Mouse (Mus musculus) liver, embryonic 12.5 days (tissue): ENCODE data around the gene Iqcj. TPM values are rescaled to one million over a fixed set of nuclear protein-coding genes. Genes with fewer than 3 reads are reported as not detected.

Experiments
- ATAC-seq: fragments of 200-750 bp; cut with Nextera tagmentation; 2 replicates; pipeline ENCODE4 v1.8.0; 2017; ENCODE audit warnings: moderate number of reproducible peaks, mild to moderate bottlenecking, moderate library complexity
- H3K27ac ChIP-seq: fragments of 300-500 bp; sonication (generic); 2 replicates; pipeline ENCODE4 v1.5.1; 2016; ENCODE audit warnings: mild to moderate bottlenecking
- H3K27me3 ChIP-seq: fragments of 300-500 bp; sonication (generic); replicated peaks from 2 replicates; pipeline ENCODE4 v1.6.1; 2016; ENCODE audit warnings: mild to moderate bottlenecking, moderate library complexity
- H3K36me3 ChIP-seq: fragments of 300-500 bp; sonication (generic); 2 replicates; pipeline ENCODE4 v1.6.1; 2016; ENCODE audit warnings: mild to moderate bottlenecking, moderate library complexity
- H3K4me1 ChIP-seq: fragments of 300-500 bp; sonication (generic); 2 replicates; pipeline ENCODE4 v1.6.1; 2016
- H3K4me2 ChIP-seq: fragments of 300-500 bp; sonication (generic); 2 replicates; pipeline ENCODE4 v1.6.1; 2016; ENCODE audit warnings: mild to moderate bottlenecking, moderate library complexity
- H3K4me3 ChIP-seq: fragments of 300-500 bp; sonication (generic); 2 replicates; pipeline ENCODE4 v1.5.1; 2016; ENCODE audit warnings: mild to moderate bottlenecking, moderate library complexity
- H3K9ac ChIP-seq: fragments of 300-500 bp; sonication (generic); 2 replicates; pipeline ENCODE4 v1.6.1; 2016; ENCODE audit warnings: mild to moderate bottlenecking, moderate library complexity
- H3K9me3 ChIP-seq: fragments of 300-500 bp; sonication (generic); replicated peaks from 2 replicates; pipeline ENCODE4 v1.6.1; 2016; ENCODE audit warnings: mild to moderate bottlenecking, moderate library complexity
- WGBS: fragments of 180-500 bp; shearing (Covaris S2); methylation state at CpG from one replicate; pipeline ENCODE4 v1.1.7; 2016; ENCODE audit not compliant: insufficient replicate concordance; 5-methylcytosine and 5-hydroxymethylcytosine counted together
- polyA plus RNA-seq: library from polyadenylated mRNA; unstranded; fragments of >200 nt; fragmentation: Nextera tagmentation; extraction: Ambion mirVana; gene quantifications from 2 replicates; pipeline ENCODE4 v1.2.1, GENCODE M21; 2016

The Iqcj gene
- polyA plus RNA-seq, 1 experiment from 2014 or later: not detected

GRCm38 (mm10) chr3:67918634-67919259 is 26.7 kb downstream of the Iqcj start:
- Histone ChIP-seq H3K9ac (no peak overlapping the region), H3K27me3 (no peaks in the 10 kb centered on the region), H3K4me1 (no peaks in the 10 kb centered on the region), H3K4me2 (no peak overlapping the region), H3K4me3 (no peak overlapping the region), H3K27ac (no peak overlapping the region), H3K9me3 (no peaks in the 10 kb centered on the region), H3K36me3 (no peaks in the 10 kb centered on the region)
- 54% methylated on average over 8 of the region's 8 CpGs for WGBS
- ATAC-seq: no peak

- H3K27ac ChIP-seq: no peak overlapping the region
- no peak overlapping the region for H3K4me3 ChIP-seq
- H3K4me1 ChIP-seq: no peaks in the 10 kb centered on the region
- H3K4me2 ChIP-seq: no peak overlapping the region
- no peaks in the 10 kb centered on the region for H3K27me3 ChIP-seq
- H3K9ac ChIP-seq: no peak overlapping the region
- no peaks in the 10 kb centered on the region for H3K36me3 ChIP-seq
- WGBS: 57% methylated on average over 4 of the region's 4 CpGs
- no peaks in the 10 kb centered on the region for H3K9me3 ChIP-seq
- no peak for ATAC-seq
Observed at GRCm38 (mm10) chr3:67923095-67923494, 31.1 kb downstream of the Iqcj start.

GRCm38 (mm10) chr3:67925453-67925852 is 33.4 kb downstream of the Iqcj start:
- H3K4me1 ChIP-seq: no peaks in the 10 kb centered on the region
- H3K4me2 ChIP-seq: no peak overlapping the region
- H3K27ac ChIP-seq: no peak overlapping the region
- no peak overlapping the region for H3K4me3 ChIP-seq
- H3K36me3 ChIP-seq: no peaks in the 10 kb centered on the region
- H3K9me3 ChIP-seq: no peaks in the 10 kb centered on the region
- no peak overlapping the region for H3K9ac ChIP-seq
- 15% methylated on average over 2 of the region's 2 CpGs for WGBS
- no peaks in the 10 kb centered on the region for H3K27me3 ChIP-seq
- no peak for ATAC-seq

GRCm38 (mm10) chr3:67930424-67931133 is 38.6 kb downstream of the Iqcj start:
- no peak overlapping the region for H3K4me2 ChIP-seq
- 65% methylated on average over 10 of the region's 10 CpGs for WGBS
- no peaks in the 10 kb centered on the region for H3K4me1 ChIP-seq
- no peaks in the 10 kb centered on the region for H3K36me3 ChIP-seq
- ATAC-seq: no peak
- no peak overlapping the region for H3K9ac ChIP-seq
- H3K27me3 ChIP-seq: no peaks in the 10 kb centered on the region
- no peak overlapping the region for H3K27ac ChIP-seq
- no peaks in the 10 kb centered on the region for H3K9me3 ChIP-seq
- H3K4me3 ChIP-seq: no peak overlapping the region

GRCm38 (mm10) chr3:67931181-67931580 is 39.2 kb downstream of the Iqcj start:
- H3K9me3 ChIP-seq: no peaks in the 10 kb centered on the region
- H3K4me2 ChIP-seq: no peak overlapping the region
- ATAC-seq: no peak
- whole genome bisulfite sequencing: 73% methylated on average over 8 of the region's 8 CpGs
- no peak overlapping the region for H3K27ac ChIP-seq
- H3K27me3 ChIP-seq: no peaks in the 10 kb centered on the region
- no peak overlapping the region for H3K4me3 ChIP-seq
- H3K4me1 ChIP-seq: no peaks in the 10 kb centered on the region
- no peak overlapping the region for H3K9ac ChIP-seq
- no peaks in the 10 kb centered on the region for H3K36me3 ChIP-seq

- no peak for ATAC-seq
- WGBS: 42% methylated on average over 3 of the region's 3 CpGs
Observed at GRCm38 (mm10) chr3:67931914-67932313, 39.9 kb downstream of the Iqcj start.

GRCm38 (mm10) chr3:67935829-67936228 is 43.8 kb downstream of the Iqcj start:
- Histone ChIP-seq H3K9me3 (no peaks in the 10 kb centered on the region), H3K27ac (no peak overlapping the region), H3K4me2 (no peak overlapping the region), H3K9ac (no peak overlapping the region), H3K4me1 (no peaks in the 10 kb centered on the region), H3K36me3 (no peaks in the 10 kb centered on the region), H3K27me3 (no peaks in the 10 kb centered on the region), H3K4me3 (no peak overlapping the region)
- no peak for ATAC-seq
- 47% methylated on average over 3 of the region's 3 CpGs for WGBS

More at GRCm38 (mm10) chr3:67931914-67932313, 39.9 kb downstream of the Iqcj start:
- H3K4me1 ChIP-seq: no peaks in the 10 kb centered on the region
- H3K9ac ChIP-seq: no peak overlapping the region
- H3K27me3 ChIP-seq: no peaks in the 10 kb centered on the region
- no peak overlapping the region for H3K4me3 ChIP-seq
- no peak overlapping the region for H3K27ac ChIP-seq
- no peak overlapping the region for H3K4me2 ChIP-seq
- no peaks in the 10 kb centered on the region for H3K36me3 ChIP-seq
- no peaks in the 10 kb centered on the region for H3K9me3 ChIP-seq

- no peaks in the 10 kb centered on the region for H3K9me3 ChIP-seq
- no peak overlapping the region for H3K27ac ChIP-seq
Observed at GRCm38 (mm10) chr3:67947000-67947399, 55.0 kb downstream of the Iqcj start.

GRCm38 (mm10) chr3:67952517-67952940 is 60.5 kb downstream of the Iqcj start:
- H3K27ac ChIP-seq: no peak overlapping the region
- ATAC-seq: no peak
- WGBS: 54% methylated on average over 5 of the region's 5 CpGs
- no peaks in the 10 kb centered on the region for H3K36me3 ChIP-seq
- H3K4me2 ChIP-seq: no peak overlapping the region
- H3K4me1 ChIP-seq: no peaks in the 10 kb centered on the region
- H3K4me3 ChIP-seq: no peak overlapping the region
- H3K9me3 ChIP-seq: no peaks in the 10 kb centered on the region
- no peaks in the 10 kb centered on the region for H3K27me3 ChIP-seq
- H3K9ac ChIP-seq: no peak overlapping the region

More at GRCm38 (mm10) chr3:67947000-67947399, 55.0 kb downstream of the Iqcj start:
- WGBS: 67% methylated on average over 2 of the region's 2 CpGs
- no peak for ATAC-seq
- Histone ChIP-seq H3K4me3 (no peak overlapping the region), H3K36me3 (no peaks in the 10 kb centered on the region), H3K4me2 (no peak overlapping the region), H3K27me3 (no peaks in the 10 kb centered on the region), H3K9ac (no peak overlapping the region), H3K4me1 (no peaks in the 10 kb centered on the region)

GRCm38 (mm10) chr3:67954459-67955065 is 62.5 kb downstream of the Iqcj start:
- no peak for ATAC-seq

GRCm38 (mm10) chr3:67959672-67960071 is 67.7 kb downstream of the Iqcj start:
- H3K27ac ChIP-seq: no peak overlapping the region
- no peaks in the 10 kb centered on the region for H3K4me1 ChIP-seq
- no peaks in the 10 kb centered on the region for H3K36me3 ChIP-seq
- H3K9ac ChIP-seq: no peak overlapping the region
- ATAC-seq: no peak
- no peak overlapping the region for H3K4me3 ChIP-seq
- H3K9me3 ChIP-seq: no peaks in the 10 kb centered on the region
- no peaks in the 10 kb centered on the region for H3K27me3 ChIP-seq
- 61% methylated on average over 7 of the region's 7 CpGs for WGBS
- H3K4me2 ChIP-seq: no peak overlapping the region

More at GRCm38 (mm10) chr3:67954459-67955065, 62.5 kb downstream of the Iqcj start:
- H3K27ac ChIP-seq: no peak overlapping the region
- no peak overlapping the region for H3K9ac ChIP-seq
- no peak overlapping the region for H3K4me2 ChIP-seq
- no peaks in the 10 kb centered on the region for H3K27me3 ChIP-seq
- no peak overlapping the region for H3K4me3 ChIP-seq
- 22% methylated on average over 5 of the region's 5 CpGs for WGBS
- no peaks in the 10 kb centered on the region for H3K9me3 ChIP-seq
- no peaks in the 10 kb centered on the region for H3K4me1 ChIP-seq
- H3K36me3 ChIP-seq: no peaks in the 10 kb centered on the region

GRCm38 (mm10) chr3:67960133-67960532 is 68.1 kb downstream of the Iqcj start:
- Histone ChIP-seq H3K27ac (no peak overlapping the region), H3K36me3 (no peaks in the 10 kb centered on the region), H3K9me3 (no peaks in the 10 kb centered on the region), H3K9ac (no peak overlapping the region), H3K4me2 (no peak overlapping the region), H3K27me3 (no peaks in the 10 kb centered on the region), H3K4me3 (no peak overlapping the region), H3K4me1 (no peaks in the 10 kb centered on the region)
- no peak for ATAC-seq
- 34% methylated on average over 3 of the region's 3 CpGs for WGBS
